Mouse (Mus musculus) stomach, postnatal 0 days (tissue): ENCODE data around the gene Hist1h2ad. TPM values are rescaled to one million over a fixed set of nuclear protein-coding genes. Genes with fewer than 3 reads are reported as not detected.

Experiments used
- ATAC-seq: fragments of 200-750 bp; cut with Nextera tagmentation; 2 replicates; pipeline ENCODE4 v1.8.0; 2017; ENCODE audit not compliant: low FRiP score, low TSS enrichment
- DNase-seq: peaks from one replicate; pipeline ENCODE4 v3.0.0-alpha.2; 2016; ENCODE audit warnings: low spot score
- H3K27ac ChIP-seq: fragments of 300-500 bp; sonication (generic); replicated peaks from 2 replicates; pipeline ENCODE4 v1.5.1; 2014; ENCODE audit warnings: mild to moderate bottlenecking, control low read depth
- H3K27me3 ChIP-seq: fragments of 300-500 bp; sonication (generic); 2 replicates; pipeline ENCODE4 v1.6.1; 2014; ENCODE audit warnings: low read length; ENCODE audit not compliant: control insufficient read depth, insufficient read depth
- H3K36me3 ChIP-seq: fragments of 300-500 bp; sonication (generic); 2 replicates; pipeline ENCODE4 v1.6.1; 2014; ENCODE audit warnings: low read length, mixed read lengths; ENCODE audit not compliant: control insufficient read depth, insufficient read depth
- H3K4me1 ChIP-seq: fragments of 300-500 bp; sonication (generic); replicated peaks from 2 replicates; pipeline ENCODE4 v1.6.1; 2014; ENCODE audit warnings: antibody characterized with exemption; ENCODE audit not compliant: control insufficient read depth, insufficient read depth
- H3K4me2 ChIP-seq: fragments of 300-500 bp; sonication (generic); replicated peaks from 2 replicates; pipeline ENCODE4 v1.6.1; 2014; ENCODE audit warnings: low read depth, mild to moderate bottlenecking, control low read depth, moderate library complexity
- H3K4me3 ChIP-seq: fragments of 300-500 bp; sonication (generic); 2 replicates; pipeline ENCODE4 v1.5.1; 2014; ENCODE audit warnings: low read depth, low read length, control low read depth
- H3K9ac ChIP-seq: fragments of 300-500 bp; sonication (generic); 2 replicates; pipeline ENCODE4 v1.6.1; 2014; ENCODE audit warnings: mild to moderate bottlenecking, low read length, control low read depth, mixed read lengths
- H3K9me3 ChIP-seq: fragments of 300-500 bp; sonication (generic); 2 replicates; pipeline ENCODE4 v1.6.1; 2016; ENCODE audit warnings: low read length; ENCODE audit not compliant: control insufficient read depth
- CTCF ChIP-seq: IDR thresholded peaks from 2 replicates; pipeline ENCODE4 v1.5.1; 2016; ENCODE audit warnings: antibody characterized with exemption, low read depth, mild to moderate bottlenecking, moderate library complexity
- EP300 ChIP-seq: optimal IDR thresholded peaks from 2 replicates; pipeline ENCODE3; 2016; ENCODE audit warnings: antibody characterized with exemption
- WGBS: fragments of 180-500 bp; shearing (Covaris S2); extraction: QIAGEN DNeasy Blood & Tissue Kit; methylation state at CpG from one replicate; pipeline ENCODE4 v1.1.7; 2014; 5-methylcytosine and 5-hydroxymethylcytosine counted together
- polyA plus RNA-seq: library from polyadenylated mRNA; unstranded; fragments of >200 nt; fragmentation: Nextera tagmentation; extraction: Ambion mirVana; gene quantifications from 2 replicates; pipeline ENCODE4 v1.2.1, GENCODE M21; 2015

The Hist1h2ad gene
- polyA plus RNA-seq, 1 experiment from 2014 or later: 0.79 TPM

DNA sequence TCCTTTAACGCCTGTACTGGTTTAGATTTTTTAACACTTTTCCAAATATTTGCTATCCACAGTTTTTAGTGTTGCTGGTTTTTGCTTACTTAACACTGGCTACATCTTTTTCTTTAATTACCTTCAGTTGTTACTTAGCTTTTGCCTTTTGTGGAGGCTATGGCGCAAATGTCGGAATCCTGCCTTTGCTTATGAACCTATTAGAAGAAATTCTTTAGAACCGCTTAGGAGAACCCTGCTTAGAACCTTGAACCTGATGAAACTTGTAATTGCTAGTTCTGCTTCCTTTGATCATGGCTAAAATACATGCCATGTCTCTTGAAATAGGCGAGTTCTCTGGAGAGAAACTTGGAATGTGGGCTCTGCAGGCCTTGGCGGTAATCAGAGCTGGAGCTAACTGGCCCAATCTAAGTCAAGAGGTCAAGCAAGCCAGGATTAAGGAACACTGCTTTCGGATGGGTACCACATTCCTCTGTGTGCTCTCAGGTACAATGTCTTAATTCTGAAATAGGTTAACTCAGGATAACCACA is 2.2 kb downstream of the Hist1h2ad start:
- no peaks in the 10 kb centered on the region for H3K27me3 ChIP-seq
- peak overlapping the region; percentile 39 for H3K4me3 ChIP-seq
- H3K9me3 ChIP-seq: no peaks in the 10 kb centered on the region
- H3K4me2 ChIP-seq: peak overlapping the region; percentile 55
- WGBS: 7% methylated on average over 7 of the region's 7 CpGs
- TF ChIP-seq CTCF: no peak
- TF ChIP-seq EP300: no peak
- ATAC-seq (no peak), DNase-seq (no peak)
- no peaks in the 10 kb centered on the region for H3K36me3 ChIP-seq
- peak overlapping the region; percentile 49 for H3K27ac ChIP-seq
- H3K9ac ChIP-seq: peak overlapping the region; percentile 58
- peaks cover 3% of the 10 kb centered on the region; the same call in 1 of the 2 replicates for H3K4me1 ChIP-seq

DNA sequence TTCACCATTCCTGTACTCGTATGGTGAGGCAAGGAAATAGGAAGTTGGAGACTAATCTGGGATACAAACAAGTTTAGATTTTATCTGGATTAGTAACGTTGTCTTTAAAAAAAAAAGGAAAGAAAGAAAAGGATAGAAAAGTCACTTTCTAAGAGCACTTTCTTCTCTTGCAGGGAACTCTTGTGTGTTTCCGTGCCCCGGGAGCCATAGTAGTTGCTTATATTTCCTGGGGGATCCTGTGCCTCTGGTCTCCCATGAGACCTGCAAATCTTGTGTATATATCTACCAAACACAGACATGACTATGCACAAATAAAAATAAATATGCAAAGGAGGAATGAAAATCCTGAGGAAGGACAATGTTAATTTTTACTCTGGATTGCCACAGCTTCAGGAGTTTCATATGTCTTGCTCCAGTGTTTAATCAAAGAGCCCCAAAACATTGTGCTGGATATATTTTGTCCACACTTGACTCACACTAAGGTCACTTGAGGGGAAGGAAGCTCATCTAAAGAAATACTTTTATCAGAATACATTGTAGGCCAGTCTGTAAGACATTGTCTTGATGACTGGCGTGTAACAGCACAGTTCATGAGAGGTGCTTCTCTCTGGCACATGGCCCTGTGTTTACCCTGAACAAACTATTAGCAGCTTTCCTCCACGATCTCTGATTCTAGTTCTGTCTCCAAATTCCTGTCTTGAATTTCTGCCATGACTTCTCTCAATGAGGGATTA is 2.9 kb downstream of the Hist1h2ad start:
- H3K4me3 ChIP-seq: peak overlapping the region; percentile 39
- ATAC-seq (no peak), DNase-seq (no peak)
- peak overlapping the region; percentile 49 for H3K27ac ChIP-seq
- H3K9me3 ChIP-seq: no peaks in the 10 kb centered on the region
- H3K4me1 ChIP-seq: peaks cover 3% of the 10 kb centered on the region; the same call in 1 of the 2 replicates
- no peaks in the 10 kb centered on the region for H3K27me3 ChIP-seq
- TF ChIP-seq EP300 (no peak), CTCF (no peak)
- H3K4me2 ChIP-seq: peak overlapping the region; percentile 55; the same call in 1 of the 2 replicates
- H3K36me3 ChIP-seq: no peaks in the 10 kb centered on the region
- peak overlapping the region; percentile 58 for H3K9ac ChIP-seq
- 32% methylated on average over 6 of the region's 6 CpGs for WGBS

DNA sequence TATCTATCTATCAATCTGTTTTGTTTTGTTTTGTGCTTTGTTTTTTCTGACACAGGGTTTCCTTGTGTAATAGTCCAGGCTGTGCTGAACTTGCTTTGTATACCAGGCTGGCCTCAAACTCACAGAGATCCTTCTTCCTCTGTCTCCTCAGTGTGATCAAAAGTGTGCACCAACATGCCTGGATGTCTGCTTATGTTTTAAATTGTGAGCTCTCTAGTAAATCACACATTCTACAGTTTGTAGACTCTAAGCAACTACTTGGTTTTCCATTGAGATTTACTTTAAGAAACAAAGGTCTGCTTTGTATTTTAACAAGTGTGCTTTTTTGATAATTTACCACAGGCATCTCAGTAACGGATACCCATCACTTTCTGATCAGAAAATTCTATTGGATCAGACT is 3.7 kb downstream of the Hist1h2ad start:
- Histone ChIP-seq H3K4me3 (no peak overlapping the region), H3K27ac (no peak overlapping the region), H3K36me3 (no peaks in the 10 kb centered on the region), H3K27me3 (no peaks in the 10 kb centered on the region), H3K9ac (no peak overlapping the region), H3K9me3 (no peaks in the 10 kb centered on the region), H3K4me2 (no peak overlapping the region), H3K4me1 (peaks cover 5% of the 10 kb centered on the region; the same call in 1 of the 2 replicates)
- DNase-seq: no peak
- no peak for ATAC-seq
- TF ChIP-seq CTCF (no peak), EP300 (no peak)
- 94% methylated on average over 1 of the region's 1 CpGs for WGBS

DNA sequence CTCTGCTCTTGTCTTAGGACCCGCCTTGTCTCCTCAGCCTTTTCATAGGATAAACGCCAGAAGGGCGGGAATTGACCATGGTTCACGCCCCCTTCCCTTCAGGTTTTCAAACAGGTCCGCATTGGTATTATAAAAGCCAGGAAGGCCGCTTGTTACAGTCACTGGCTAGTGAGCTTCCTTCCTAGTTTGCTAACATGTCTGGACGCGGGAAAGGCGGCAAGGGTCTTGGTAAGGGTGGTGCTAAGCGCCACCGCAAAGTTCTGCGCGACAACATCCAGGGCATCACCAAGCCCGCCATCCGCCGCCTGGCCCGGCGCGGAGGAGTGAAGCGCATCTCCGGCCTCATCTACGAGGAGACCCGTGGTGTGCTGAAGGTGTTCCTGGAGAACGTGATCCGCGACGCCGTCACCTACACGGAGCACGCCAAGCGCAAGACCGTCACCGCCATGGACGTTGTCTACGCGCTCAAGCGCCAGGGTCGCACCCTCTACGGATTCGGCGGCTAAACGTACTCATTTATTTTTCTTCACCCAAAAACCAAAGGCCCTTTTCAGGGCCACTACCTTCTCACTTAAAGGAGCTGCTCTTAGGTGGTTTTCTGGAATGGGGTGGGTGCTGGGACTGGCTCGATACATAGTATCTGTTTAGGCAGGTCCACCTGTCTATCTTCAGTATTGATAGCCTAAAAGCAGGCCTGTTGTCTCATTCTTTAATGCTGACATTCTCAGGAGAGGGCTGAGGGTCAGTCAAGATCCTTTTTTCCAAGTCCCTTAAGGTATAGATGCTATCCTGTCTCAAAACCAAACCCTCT is 7.4 kb downstream of the Hist1h2ad start, which contains the start of gene Hist1h4d:
Gene Hist1h4d, plus strand, starts transcription at position 191 of the 811 bp plus-strand sequence.
- DNase-seq: peak; percentile 93
- H3K9ac ChIP-seq: peak within 1 kb of the TSS; percentile 66
- TF ChIP-seq CTCF (no peak), EP300 (peak; percentile 91)
- ATAC-seq: peak; percentile 88
- H3K4me1 ChIP-seq: 0 out of 2 replicates have a peak, but pooled peaks cover 2% of the 10 kb centered on the region
- under 1% methylated on average over 43 of the region's 43 CpGs for WGBS
- H3K4me3 ChIP-seq: peak within 1 kb of the TSS; percentile 46
- H3K36me3 ChIP-seq: no peaks in the 10 kb centered on the region
- peak within 1 kb of the TSS; percentile 63 for H3K4me2 ChIP-seq
- H3K9me3 ChIP-seq: no peaks in the 10 kb centered on the region
- no peaks in the 10 kb centered on the region for H3K27me3 ChIP-seq
- H3K27ac ChIP-seq: peak within 1 kb of the TSS; percentile 65

DNA sequence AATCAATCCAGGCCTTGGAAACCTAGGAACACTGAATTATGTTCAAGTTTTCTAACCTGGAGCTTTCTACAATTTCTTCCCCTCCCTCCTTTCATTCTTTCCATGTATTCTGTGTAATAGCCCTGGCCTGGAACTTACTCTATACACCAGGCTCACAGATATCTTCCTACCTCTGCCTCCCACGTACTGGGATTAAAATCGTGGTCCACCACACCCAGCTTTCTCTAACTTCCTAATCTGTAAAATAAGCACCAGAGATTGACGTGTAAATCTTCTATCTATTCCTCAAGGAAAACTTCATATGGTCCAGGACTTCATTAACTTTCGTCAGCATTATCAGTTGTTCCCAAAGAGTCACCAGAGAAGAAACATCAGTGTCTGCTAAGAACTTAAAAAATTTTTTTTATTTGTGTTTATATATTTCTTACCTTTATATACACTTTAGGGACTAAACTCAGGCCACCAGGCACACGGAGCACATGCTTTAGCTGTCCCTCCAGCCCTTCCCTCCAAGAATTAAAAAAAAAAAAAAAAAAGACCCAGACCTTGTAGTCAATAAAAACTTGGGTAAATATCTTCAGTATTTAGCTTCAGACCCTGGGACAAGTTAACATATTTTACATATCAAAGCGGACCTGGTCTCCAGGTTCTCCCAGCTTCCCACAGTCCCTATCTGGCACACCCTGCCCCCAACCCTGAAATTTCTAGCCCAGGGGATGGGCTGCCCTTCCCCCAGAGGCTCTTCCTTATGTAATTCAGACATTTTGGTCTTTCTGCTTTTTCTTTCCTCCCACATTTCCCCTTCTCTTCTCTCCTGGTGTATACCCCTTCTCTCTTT is 8.3 kb downstream of the Hist1h2ad start:
- Histone ChIP-seq H3K36me3 (no peaks in the 10 kb centered on the region), H3K27ac (peak overlapping the region; percentile 65), H3K4me1 (0 out of 2 replicates have a peak, but pooled peaks cover 2% of the 10 kb centered on the region), H3K9ac (peak overlapping the region; percentile 66), H3K4me2 (peak overlapping the region; percentile 63), H3K9me3 (no peaks in the 10 kb centered on the region), H3K4me3 (peak overlapping the region; percentile 46), H3K27me3 (no peaks in the 10 kb centered on the region)
- WGBS: 13% methylated on average over 6 of the region's 6 CpGs
- DNase-seq: no peak
- no peak for ATAC-seq
- TF ChIP-seq CTCF (no peak), EP300 (no peak)
